Mouse (Mus musculus) CH12F3 (cell line): ENCODE measurements around the gene Sec22c.

Experiments
- in situ Hi-C: fragments of 300-500 bp; cut with MboI; formaldehyde crosslinking; loops from 2 replicates; pipeline ENCODE4 v1.14.3; 2020; ENCODE audit warnings: low sequenced_read_pairs

The Sec22c gene

GRCm38 (mm10) chr9:121696626-121697025, 8.7 kb downstream of the Sec22c start:
- in situ Hi-C loops, result no loop called here

- in situ Hi-C loops, result no loop called here
Measured at GRCm38 (mm10) chr9:121694736-121695135, 10.6 kb downstream of the Sec22c start.

- in situ Hi-C loops, result no loop called here
Measured at GRCm38 (mm10) chr9:121690734-121691133, 14.6 kb downstream of the Sec22c start.

GRCm38 (mm10) chr9:121690200-121690651, 15.1 kb downstream of the Sec22c start:
- in situ Hi-C loops, result no loop called here

DNA sequence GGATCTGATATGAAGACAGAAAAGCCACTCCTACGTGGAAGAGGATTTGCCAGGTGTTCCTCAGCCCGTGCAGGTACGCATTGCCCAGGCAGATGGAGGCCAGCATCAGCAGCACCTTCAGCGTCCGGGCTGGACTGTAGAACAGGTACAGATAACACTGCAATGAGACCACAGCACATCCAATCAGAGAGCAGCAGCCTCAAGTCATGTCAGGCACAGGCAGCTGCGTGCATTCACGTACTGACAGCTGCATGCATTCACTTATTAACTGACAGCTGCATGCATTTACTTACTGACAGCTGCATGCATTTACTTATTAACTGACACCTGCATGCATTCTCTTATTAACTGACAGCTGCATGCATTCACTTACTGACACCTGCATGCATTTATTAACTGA, 20.6 kb downstream of the Sec22c start:
- in situ Hi-C loops, result no loop called here

DNA sequence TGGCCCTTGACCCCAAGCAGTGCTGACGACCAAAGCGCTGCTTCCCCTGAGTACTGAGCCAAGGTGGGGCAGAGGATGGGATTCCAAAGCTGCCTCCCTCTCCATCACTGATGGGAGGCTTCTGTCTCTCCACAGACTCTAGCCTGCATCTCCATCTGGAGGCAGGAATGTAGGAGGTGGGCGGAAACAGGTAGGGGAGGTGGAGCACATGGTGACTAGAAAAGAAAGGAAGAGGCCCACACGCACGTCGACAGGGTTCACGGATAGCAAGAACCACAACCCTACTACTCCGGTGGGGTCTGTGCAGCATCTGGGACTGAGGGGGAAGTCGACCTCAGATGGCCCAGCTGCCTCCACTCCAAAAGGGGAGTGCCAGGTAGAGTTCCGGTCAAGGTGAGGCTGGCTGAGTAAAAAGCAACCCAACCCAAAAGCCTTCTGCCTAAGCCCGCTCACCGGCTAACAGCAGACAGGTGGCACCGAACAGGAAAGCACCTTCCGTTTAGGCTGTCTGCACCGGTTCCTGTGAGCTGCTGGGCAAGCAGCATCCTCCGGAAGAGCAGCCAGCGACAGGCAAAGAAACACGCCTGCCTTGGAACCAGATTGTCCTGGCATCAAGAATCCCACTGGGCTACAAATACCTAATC, 23.1 kb downstream of the Sec22c start:
- in situ Hi-C loops, result no loop called here

GRCm38 (mm10) chr9:121681191-121681590, 24.1 kb downstream of the Sec22c start:
- in situ Hi-C loops, result no loop called here

DNA sequence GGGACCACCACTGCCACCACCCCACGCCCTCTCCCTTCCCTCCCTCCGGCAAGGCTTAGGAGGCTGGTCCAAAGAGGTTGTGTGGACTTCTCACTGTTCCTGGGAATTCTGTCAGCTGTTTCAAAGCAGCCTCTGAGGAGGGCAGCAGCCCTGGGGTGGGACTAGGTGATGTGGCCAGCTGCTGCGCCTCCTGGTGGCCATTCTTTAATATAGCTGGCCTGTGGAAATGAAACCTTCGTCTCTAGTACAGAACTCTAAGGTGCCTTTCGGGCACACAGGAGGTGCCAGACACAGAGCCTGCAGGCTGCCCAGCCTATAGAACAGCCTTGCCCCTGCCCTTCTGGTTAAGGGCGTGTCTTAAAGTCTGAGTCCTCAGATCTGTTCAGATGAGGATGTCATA, 25.7 kb downstream of the Sec22c start:
- in situ Hi-C loops, result no loop called here

- in situ Hi-C loops, result no loop called here
Measured at GRCm38 (mm10) chr9:121677476-121677875, 27.8 kb downstream of the Sec22c start.

DNA sequence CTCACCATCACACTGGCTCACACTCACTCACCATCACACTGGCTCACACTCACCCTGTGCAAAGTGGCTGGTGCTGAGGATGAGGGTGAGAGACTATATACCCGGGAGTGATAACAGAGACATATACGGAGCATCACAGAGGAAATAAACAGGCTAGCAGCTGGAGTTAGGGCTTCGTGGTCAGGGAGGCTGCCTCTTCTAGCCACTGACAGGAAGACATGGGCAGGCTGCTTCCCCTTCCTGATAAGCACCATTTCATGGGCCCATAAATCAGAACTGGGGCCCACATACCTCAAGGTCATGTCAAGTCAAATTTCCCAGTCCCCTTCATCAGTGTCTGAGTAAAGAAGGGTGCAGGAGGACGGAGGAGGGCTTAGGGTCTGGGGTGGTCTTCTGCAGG, 28.2 kb downstream of the Sec22c start:
- in situ Hi-C loops, result no loop called here

GRCm38 (mm10) chr9:121675556-121675955, 29.7 kb downstream of the Sec22c start:
- in situ Hi-C loops, result no loop called here

DNA sequence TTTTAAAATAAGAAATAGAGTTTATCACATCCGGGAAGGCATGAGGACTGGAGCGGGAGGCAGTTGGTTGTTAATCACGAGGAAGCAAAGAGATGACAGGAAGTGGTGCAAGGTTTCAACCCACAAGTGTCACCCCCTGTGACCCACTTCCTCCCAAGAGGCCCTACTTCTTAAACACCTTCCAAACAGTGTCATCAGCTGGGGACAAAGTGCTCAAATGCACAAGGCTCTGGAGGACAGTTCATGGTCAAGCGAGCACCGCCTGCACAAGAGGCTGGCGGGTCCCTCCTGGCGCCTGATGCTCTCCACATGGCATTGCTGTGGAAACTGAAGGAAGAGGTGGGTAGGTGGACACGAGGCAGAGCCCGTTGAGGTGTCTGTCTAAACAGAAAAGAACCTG, 30.3 kb downstream of the Sec22c start:
- in situ Hi-C loops, result no loop called here

DNA sequence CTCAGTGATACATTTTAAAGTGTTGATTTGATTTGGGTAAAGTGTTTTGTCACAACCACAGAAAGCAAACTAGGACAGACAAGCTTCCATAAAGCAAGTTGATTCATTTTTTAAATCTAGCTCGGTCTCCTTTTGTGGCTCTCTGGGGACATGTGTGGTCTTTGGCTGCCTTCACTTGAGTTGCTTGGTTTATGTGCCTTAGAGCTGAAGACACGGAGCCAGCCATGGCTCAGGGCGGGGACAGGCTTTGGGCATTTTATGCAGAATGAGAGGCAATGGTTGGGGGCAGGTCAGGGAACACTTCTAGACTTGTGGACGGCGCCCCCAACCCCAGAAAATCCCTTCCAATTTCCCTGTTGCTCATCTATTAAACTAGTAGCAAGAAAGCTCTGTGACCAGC, 31.6 kb downstream of the Sec22c start:
- in situ Hi-C loops, result no loop called here

DNA sequence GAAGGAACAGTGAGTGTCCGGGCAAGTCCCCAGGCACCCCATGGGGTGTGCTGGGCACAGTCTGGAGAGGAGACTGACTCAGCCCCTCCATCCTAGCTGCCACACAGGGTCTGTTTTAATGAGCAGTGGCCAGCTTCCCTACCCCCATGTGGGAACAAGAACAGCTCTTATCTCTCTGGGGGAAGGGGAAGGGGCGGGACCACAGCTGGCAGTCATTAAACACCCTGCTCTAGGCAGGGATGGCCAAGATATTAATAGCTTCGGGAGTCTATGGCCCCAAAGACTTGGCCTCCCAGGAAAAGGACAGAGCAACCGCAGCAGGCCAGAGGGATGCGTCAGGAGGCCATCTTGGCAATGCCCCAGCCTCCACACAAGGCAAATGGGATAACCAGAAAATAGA, 33.0 kb downstream of the Sec22c start:
- in situ Hi-C loops, result no loop called here

DNA sequence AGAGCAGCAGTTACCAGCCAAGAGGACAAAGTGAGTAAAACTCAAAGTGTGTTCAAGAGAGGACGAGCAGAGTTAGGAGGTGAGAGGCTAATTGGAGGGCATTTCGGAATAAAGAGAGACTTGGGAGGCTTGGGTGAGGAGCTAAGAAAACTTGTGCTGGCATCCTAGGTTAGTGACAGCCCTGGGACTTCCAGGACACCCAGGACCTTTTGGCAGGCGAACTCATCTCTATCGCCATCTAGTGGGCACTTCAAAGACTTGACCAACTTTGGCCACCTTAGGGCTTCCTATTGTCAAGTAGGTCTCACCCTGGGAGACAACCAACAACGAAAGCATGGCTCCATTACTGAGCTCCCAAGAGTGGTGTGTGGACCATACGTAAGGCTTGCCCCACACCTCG, 34.0 kb downstream of the Sec22c start:
- in situ Hi-C loops, result no loop called here

GRCm38 (mm10) chr9:121669348-121669791, 35.9 kb downstream of the Sec22c start:
- in situ Hi-C loops, result no loop called here

GRCm38 (mm10) chr9:121667822-121668221, 37.5 kb downstream of the Sec22c start:
- in situ Hi-C loops, result no loop called here

GRCm38 (mm10) chr9:121666957-121667630, 38.2 kb downstream of the Sec22c start:
- in situ Hi-C loops, result no loop called here

- in situ Hi-C loops, result no loop called here
Measured at GRCm38 (mm10) chr9:121664104-121664503, 41.2 kb downstream of the Sec22c start.

GRCm38 (mm10) chr9:121663467-121663866, 41.8 kb downstream of the Sec22c start:
- in situ Hi-C loops, result no loop called here

DNA sequence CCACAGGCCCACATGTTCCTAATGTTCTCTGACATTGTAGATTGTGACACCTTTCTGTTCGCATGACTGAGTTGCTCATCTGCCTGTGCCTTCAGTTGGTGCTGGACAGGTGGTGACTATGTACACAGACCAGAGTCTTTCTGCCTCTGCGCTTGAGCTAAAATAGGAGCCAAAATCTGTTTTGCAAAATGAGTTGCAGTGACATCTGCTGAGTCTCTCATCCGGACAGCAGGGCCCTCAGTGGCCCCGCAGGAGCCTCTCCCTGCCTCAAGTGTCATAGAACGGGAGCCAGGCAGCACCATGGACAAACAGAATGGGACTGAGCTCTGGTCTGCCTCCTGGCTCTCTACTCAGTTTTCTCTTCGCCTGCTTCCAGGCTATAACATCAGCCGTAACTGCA, 45.5 kb downstream of the Sec22c start:
- in situ Hi-C loops, result no loop called here

- in situ Hi-C loops, result no loop called here
Measured at GRCm38 (mm10) chr9:121658248-121658647, 47.0 kb downstream of the Sec22c start.

GRCm38 (mm10) chr9:121657143-121657542, 48.1 kb downstream of the Sec22c start:
- in situ Hi-C loops, result no loop called here
